In the genomic region with DNA sequence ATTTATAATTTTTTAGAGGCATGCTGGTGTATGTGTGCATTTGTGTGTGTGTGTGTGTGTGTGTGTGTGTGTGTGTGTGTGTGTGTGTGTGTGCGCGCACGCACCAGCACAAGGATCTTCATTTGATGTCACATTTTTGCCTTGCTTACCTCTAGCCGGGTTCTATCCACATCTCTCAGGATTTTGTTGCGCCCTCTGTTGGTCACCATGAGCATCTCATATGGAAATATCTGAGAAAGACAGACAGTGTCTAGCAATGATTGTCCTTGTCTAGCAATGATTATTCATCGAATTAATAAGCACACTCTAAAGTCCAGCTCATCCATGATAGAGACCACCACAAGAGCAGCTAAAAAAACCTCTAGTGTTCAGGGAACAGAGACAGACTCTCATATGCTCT, we compare ENCODE assay signal across 8 mouse cellular contexts. TPM values are rescaled to one million over a fixed set of nuclear protein-coding genes. Genes with fewer than 3 reads are reported as not detected.
DNase-seq lines count a peak whose midpoint lies in the region; ATAC-seq lines count a peak whose summit lies in the region.

No protein-coding gene starts in this region.

- no peak for ATAC-seq in forebrain, embryonic 14.5 days
- ATAC-seq in forebrain, embryonic 13.5 days = no peak
- no peak for ATAC-seq in midbrain, embryonic 14.5 days (ENCODE audit: low FRiP score, low TSS enrichment)
- ATAC-seq in midbrain, embryonic 13.5 days = no peak
- peak; percentile 29 for ATAC-seq in activated CD4-positive, CD25-positive, alpha-beta regulatory T cell, adult 4 months
- peak; percentile 52; the same call in 1 of the 2 replicates for ATAC-seq in megakaryocyte-erythroid progenitor cell, adult 5-6 weeks (replicated peaks; ENCODE audit: low FRiP score, low TSS enrichment, poor library complexity, severe bottlenecking)
- no peak for ATAC-seq in erythroblast, adult 5-6 weeks (replicated peaks; ENCODE audit: low FRiP score, poor library complexity, severe bottlenecking)

- no peak overlapping the region for H3K4me3 ChIP-seq in forebrain, embryonic 14.5 days (ENCODE audit: low read depth, low read length)
- H3K4me3 ChIP-seq in forebrain, embryonic 13.5 days = no peak overlapping the region
- no peak overlapping the region for H3K4me3 ChIP-seq in midbrain, embryonic 14.5 days (replicated peaks; ENCODE audit: low read depth, low read length)
- H3K4me3 ChIP-seq in midbrain, embryonic 13.5 days (replicated peaks) = no peak overlapping the region

- 64% methylated on average over 6 of the region's 6 CpGs for WGBS in forebrain, embryonic 14.5 days
- 64% methylated on average over 6 of the region's 6 CpGs for WGBS in forebrain, embryonic 13.5 days
- 58% methylated on average over 6 of the region's 6 CpGs for WGBS in midbrain, embryonic 14.5 days
- whole genome bisulfite sequencing in midbrain, embryonic 13.5 days = 74% methylated on average over 6 of the region's 6 CpGs

- peak; percentile 64 for DNase-seq in forebrain, embryonic 14.5 days (ENCODE audit: low spot score)
- DNase-seq in midbrain, embryonic 14.5 days = peak; percentile 71
- DNase-seq in urinary bladder, postnatal 25 days (ENCODE audit: low spot score) = no peak

- no peaks in the 10 kb centered on the region for H3K27me3 ChIP-seq in forebrain, embryonic 14.5 days (replicated peaks; ENCODE audit: control insufficient read depth, insufficient read depth, low read length)
- no peaks in the 10 kb centered on the region for H3K27me3 ChIP-seq in forebrain, embryonic 13.5 days
- H3K27me3 ChIP-seq in midbrain, embryonic 14.5 days (ENCODE audit: control insufficient read depth, insufficient read depth, low read length) = no peaks in the 10 kb centered on the region
- H3K27me3 ChIP-seq in midbrain, embryonic 13.5 days = no peaks in the 10 kb centered on the region

- no peaks in the 10 kb centered on the region for H3K9me3 ChIP-seq in forebrain, embryonic 14.5 days (replicated peaks; ENCODE audit: control insufficient read depth, low read length)
- no peaks in the 10 kb centered on the region for H3K9me3 ChIP-seq in forebrain, embryonic 13.5 days (replicated peaks)
- H3K9me3 ChIP-seq in midbrain, embryonic 14.5 days (ENCODE audit: control insufficient read depth, low read length) = no peaks in the 10 kb centered on the region
- H3K9me3 ChIP-seq in midbrain, embryonic 13.5 days = no peaks in the 10 kb centered on the region

- H3K27ac ChIP-seq in forebrain, embryonic 14.5 days (ENCODE audit: low read depth, low read length) = no peak overlapping the region
- no peak overlapping the region for H3K27ac ChIP-seq in forebrain, embryonic 13.5 days
- no peak overlapping the region for H3K27ac ChIP-seq in midbrain, embryonic 14.5 days (replicated peaks; ENCODE audit: low read depth, low read length)
- H3K27ac ChIP-seq in midbrain, embryonic 13.5 days = no peak overlapping the region

- H3K4me2 ChIP-seq in forebrain, embryonic 14.5 days (ENCODE audit: low read length) = no peak overlapping the region
- H3K4me2 ChIP-seq in forebrain, embryonic 13.5 days = no peak overlapping the region
- no peak overlapping the region for H3K4me2 ChIP-seq in midbrain, embryonic 14.5 days (ENCODE audit: low read length)
- H3K4me2 ChIP-seq in midbrain, embryonic 13.5 days (replicated peaks) = no peak overlapping the region

- no peaks in the 10 kb centered on the region for H3K4me1 ChIP-seq in forebrain, embryonic 14.5 days (ENCODE audit: control insufficient read depth, insufficient read depth, low read length)
- no peaks in the 10 kb centered on the region for H3K4me1 ChIP-seq in forebrain, embryonic 13.5 days
- no peaks in the 10 kb centered on the region for H3K4me1 ChIP-seq in midbrain, embryonic 14.5 days (ENCODE audit: control insufficient read depth, insufficient read depth, low read length)
- no peaks in the 10 kb centered on the region for H3K4me1 ChIP-seq in midbrain, embryonic 13.5 days (replicated peaks)

- H3K9ac ChIP-seq in forebrain, embryonic 14.5 days (ENCODE audit: low read length) = no peak overlapping the region
- H3K9ac ChIP-seq in forebrain, embryonic 13.5 days = no peak overlapping the region
- no peak overlapping the region for H3K9ac ChIP-seq in midbrain, embryonic 14.5 days (replicated peaks; ENCODE audit: low read length)
- H3K9ac ChIP-seq in midbrain, embryonic 13.5 days (replicated peaks) = no peak overlapping the region

- 0 out of 2 replicates have a peak, but pooled peaks cover 3% of the 10 kb centered on the region for H3K36me3 ChIP-seq in forebrain, embryonic 14.5 days (ENCODE audit: control insufficient read depth, insufficient read depth, low read length)
- H3K36me3 ChIP-seq in forebrain, embryonic 13.5 days (ENCODE audit: poor library complexity, severe bottlenecking) = peaks cover 3% of the 10 kb centered on the region; the same call in 1 of the 2 replicates
- peaks cover 30% of the 10 kb centered on the region for H3K36me3 ChIP-seq in midbrain, embryonic 14.5 days (ENCODE audit: control insufficient read depth, insufficient read depth, low read length)
- peaks cover 14% of the 10 kb centered on the region for H3K36me3 ChIP-seq in midbrain, embryonic 13.5 days

RNA-seq across cellular contexts. Expression of gene Afap1l2, which starts 31.2 kb away (rescaled TPM):
- polyA plus RNA-seq in forebrain, embryonic 14.5 days (2014; fragmentation: Nextera tagmentation; extraction: Ambion mirVana) = 4.9 and 7.9 TPM in 2 replicates
- 2.7 and 2.8 TPM in 2 replicates for polyA plus RNA-seq in forebrain, embryonic 13.5 days (2015; fragmentation: Nextera tagmentation; extraction: Ambion mirVana)
- polyA plus RNA-seq in midbrain, embryonic 14.5 days (2014; fragmentation: Nextera tagmentation; extraction: Ambion mirVana) = 5.7 and 8.8 TPM in 2 replicates
- 5.5 TPM in 2 replicates for polyA plus RNA-seq in midbrain, embryonic 13.5 days (2015; fragmentation: Nextera tagmentation; extraction: Ambion mirVana)
- not detected for polyA plus RNA-seq in activated CD4-positive, CD25-positive, alpha-beta regulatory T cell, adult 4 months (2017; shearing (Covaris generic))
- not detected in 2 replicates for total RNA-seq in megakaryocyte-erythroid progenitor cell, adult 5-6 weeks (2014; fragmentation: Nextera tagmentation)
- total RNA-seq in megakaryocyte-erythroid progenitor cell, adult 5-6 weeks (2017) = 0.47 TPM in 1 of 2 replicates, not detected in the other
- 5.2 TPM in 1 of 2 replicates, not detected in the other for total RNA-seq in erythroblast, adult 5-6 weeks (2015; ENCODE audit: low replicate concordance)
- total RNA-seq in erythroblast, adult 5-6 weeks (2017; ENCODE audit: low replicate concordance) = 0.34 TPM in 1 of 2 replicates, not detected in the other

Comparison
In these comparisons a context has a peak if more than half of its experiments do, and no peak if none do; other contexts are left out.
1. ATAC-seq: peak in activated CD4-positive, CD25-positive, alpha-beta regulatory T cell, adult 4 months (single experiment) and megakaryocyte-erythroid progenitor cell, adult 5-6 weeks (single experiment); none in forebrain, embryonic 14.5 days (single experiment), forebrain, embryonic 13.5 days (single experiment), midbrain, embryonic 14.5 days (single experiment), midbrain, embryonic 13.5 days (single experiment) and erythroblast, adult 5-6 weeks (single experiment).